Mouse (Mus musculus): Measurements from ENCODE around the gene Olfr814.
"Not testable (repeated sequence)": the region's sequence is repeated elsewhere in the genome, so short reads cannot be mapped to it uniquely, and the experiment has no call there.

The Olfr814 gene

GRCm38 (mm10) chr10:129879751-129880150 is at the start of gene Olfr814:
Gene Olfr814 (minus strand): TSS chr10:129879851.
- DNase-seq (ENCODE audit: low read depth, low spot score), result not testable (repeated sequence)

GRCm38 (mm10) chr10:129915497-129915896 is 35.8 kb upstream of the Olfr814 start, which contains the start of gene Olfr816:
Gene Olfr816 (minus strand): TSS chr10:129915597.
- no peak for DNase-seq (ENCODE audit: low read depth, low spot score)

GRCm38 (mm10) chr10:129905767-129906166 is 26.1 kb upstream of the Olfr814 start, which contains the start of gene Olfr815:
Gene Olfr815 (minus strand): TSS chr10:129905867.
- not testable (repeated sequence) for DNase-seq (ENCODE audit: low read depth, low spot score)

GRCm38 (mm10) chr10:129885934-129886333 is 6.3 kb upstream of the Olfr814 start:
- DNase-seq (ENCODE audit: low read depth, low spot score), result no peak

GRCm38 (mm10) chr10:129885496-129885895 is 5.8 kb upstream of the Olfr814 start:
- DNase-seq (ENCODE audit: low read depth, low spot score), result not testable (repeated sequence)

- DNase-seq (ENCODE audit: low read depth, low spot score), result no peak
Measured at GRCm38 (mm10) chr10:129855067-129855466, 24.6 kb downstream of the Olfr814 start, which contains the start of gene Olfr813. Gene Olfr813 (plus strand): TSS chr10:129855367.

GRCm38 (mm10) chr10:129847343-129847742 is 32.3 kb downstream of the Olfr814 start:
- no peak for DNase-seq (ENCODE audit: low read depth, low spot score)

GRCm38 (mm10) chr10:129845994-129846393 is 33.7 kb downstream of the Olfr814 start, which contains the start of gene Olfr812:
Gene Olfr812 (minus strand): TSS chr10:129846094.
- DNase-seq (ENCODE audit: low read depth, low spot score), result no peak
